Mouse (Mus musculus): ENCODE measurements around the gene Tfip11. TPM values are rescaled to one million over a fixed set of nuclear protein-coding genes. Genes with fewer than 3 reads are reported as not detected.

Gene Tfip11
- total and polyA plus RNA-seq, 3 experiments = 34.6 to 44.7 TPM; not detected in 1

- TF ChIP-seq RCOR1 (IDR thresholded peaks at IDR 0.05; ENCODE audit: low read depth, low read length) (no peak), UBTF (IDR thresholded peaks at IDR 0.05; ENCODE audit: borderline replicate concordance, insufficient read depth, low read depth, low read length) (no peak), CTCF (IDR thresholded peaks at IDR 0.05 in 2 of 3, conservative IDR thresholded peaks at IDR 0.05 in 1 of 3; ENCODE audit: control insufficient read depth in 1 of 3, insufficient read depth in 1 of 3, low read depth in 2 of 3, low read length in 3 of 3, poor library complexity in 1 of 3, severe bottlenecking in 1 of 3) (no peak)
Observed at GRCm38 (mm10) chr5:112296404-112297181, 29.6 kb upstream of the Tfip11 start (continued).

GRCm38 (mm10) chr5:112297257-112297656, 28.9 kb upstream of the Tfip11 start:
- peaks cover 47% of the 10 kb centered on the region; the same call in 1 of the 2 replicates for H3K79me2 ChIP-seq (ENCODE audit: control insufficient read depth, insufficient read depth, low read length, poor library complexity)
- H3K9ac ChIP-seq (ENCODE audit: control insufficient read depth, low read depth, low read length, poor library complexity, severe bottlenecking) = no peak overlapping the region; the same call in 1 of the 2 replicates
- no peaks in the 10 kb centered on the region for H3K9me3 ChIP-seq (replicated peaks; ENCODE audit: insufficient read depth, low read length)
- TF ChIP-seq ZNF384 (IDR thresholded peaks at IDR 0.05; ENCODE audit: low read depth, low read length) = no peak
- no peak for TF ChIP-seq MAZ (IDR thresholded peaks at IDR 0.05; ENCODE audit: low read depth, low read length)
- TF ChIP-seq TCF12 (IDR thresholded peaks at IDR 0.05; ENCODE audit: low read depth, low read length) = no peak
- no peak for TF ChIP-seq HCFC1 (IDR thresholded peaks at IDR 0.05; ENCODE audit: low read depth, low read length)
- TF ChIP-seq MXI1 (IDR thresholded peaks at IDR 0.05; ENCODE audit: low read depth, low read length) = no peak
- no peak for TF ChIP-seq TAL1 (IDR thresholded peaks at IDR 0.05; ENCODE audit: low read length)
- no peak for TF ChIP-seq USF2 (IDR thresholded peaks at IDR 0.05; ENCODE audit: borderline replicate concordance in 1 of 2, insufficient read depth in 1 of 2, low read depth in 1 of 2, low read length in 2 of 2)
- TF ChIP-seq CTCF (IDR thresholded peaks at IDR 0.05 in 2 of 3, conservative IDR thresholded peaks at IDR 0.05 in 1 of 3; ENCODE audit: control insufficient read depth in 1 of 3, insufficient read depth in 1 of 3, low read depth in 2 of 3, low read length in 3 of 3, poor library complexity in 1 of 3, severe bottlenecking in 1 of 3) = no peak
- no peak for TF ChIP-seq MAX (IDR thresholded peaks at IDR 0.05; ENCODE audit: low read length)
- no peak for TF ChIP-seq USF1 (IDR thresholded peaks at IDR 0.05; ENCODE audit: low read depth, low read length)
- no peak for TF ChIP-seq GABPA (IDR thresholded peaks at IDR 0.05; ENCODE audit: low read depth, low read length)
- no peak for TF ChIP-seq ZC3H11A (IDR thresholded peaks at IDR 0.05; ENCODE audit: low read depth, low read length)
- no peak for TF ChIP-seq JUND (IDR thresholded peaks at IDR 0.05; ENCODE audit: low read depth, low read length)
- no peak overlapping the region for H3K4me3 ChIP-seq (ENCODE audit: control insufficient read depth in 1 of 2, insufficient read depth in 1 of 2, low read depth in 2 of 2, low read length in 2 of 2)
- H3K36me3 ChIP-seq (ENCODE audit: control insufficient read depth in 1 of 2, insufficient read depth in 2 of 2, low read length in 2 of 2) = peaks cover 0 to 25% of the 10 kb centered on the region in 2 experiments; a peak in 2 of 4 replicates
- peaks cover 23 to 42% of the 10 kb centered on the region in 2 experiments for H3K4me1 ChIP-seq (ENCODE audit: control insufficient read depth in 1 of 2, insufficient read depth in 2 of 2, low read length in 2 of 2)
- no peak for DNase-seq (ENCODE audit: low read depth, low spot score)
- H3K27ac ChIP-seq (ENCODE audit: control insufficient read depth, low read depth, low read length) = peak overlapping the region; percentile 56
- H3K27me3 ChIP-seq (ENCODE audit: control insufficient read depth in 1 of 2, insufficient read depth in 2 of 2, low read length in 2 of 2) = no peaks in the 10 kb centered on the region
